Mouse (Mus musculus) brain, embryonic 14.5 days (tissue): ENCODE data around the gene D930048N14Rik.

ENCODE experiments used
- CTCF ChIP-seq: fragments of 200-500 bp; IDR thresholded peaks from 2 replicates; pipeline ENCODE4 v1.5.1; 2012; ENCODE audit warnings: inconsistent platforms, mild to moderate bottlenecking, moderate library complexity, borderline replicate concordance; ENCODE audit not compliant: insufficient read depth, insufficient read length; ENCODE audit errors: extremely low read depth
- POLR2A ChIP-seq: fragments of 200-500 bp; IDR thresholded peaks from 2 replicates; pipeline ENCODE4 v1.6.1; 2012; ENCODE audit warnings: mild to moderate bottlenecking, inconsistent platforms, borderline replicate concordance; ENCODE audit not compliant: poor library complexity, insufficient read depth, insufficient read length, severe bottlenecking; ENCODE audit errors: extremely low read depth

DNA sequence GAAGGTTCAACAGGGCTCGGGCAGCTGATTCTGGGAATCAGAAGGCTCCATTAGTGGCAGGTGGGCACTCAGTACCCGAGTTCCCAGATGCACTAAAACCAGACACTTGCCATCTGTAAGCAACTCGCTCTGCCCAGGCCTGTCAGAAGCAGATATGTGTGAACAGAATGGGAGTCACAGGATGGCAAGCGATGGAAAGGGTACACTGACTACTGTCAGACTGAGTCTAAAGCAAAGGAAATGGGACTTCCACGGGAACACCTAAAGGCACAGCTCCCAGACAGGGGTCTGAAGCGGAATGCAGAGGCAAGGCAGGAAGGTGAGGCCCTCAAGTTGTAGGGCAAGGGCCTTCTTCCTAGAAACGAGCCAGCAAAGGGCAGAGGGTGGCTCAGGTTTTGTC lies 4.5 kb upstream of the D930048N14Rik start:
- no peak for TF ChIP-seq POLR2A
- TF ChIP-seq CTCF = no peak
